Mouse (Mus musculus) intestine, embryonic 15.5 days (tissue): Measurements from ENCODE around the gene Tmem267. TPM values are rescaled to one million over a fixed set of nuclear protein-coding genes. Genes with fewer than 3 reads are reported as not detected.
A peak's percentile ranks its signal among the peaks of the same experiment; 100 is the strongest.
"Not testable (repeated sequence)": the region's sequence is repeated elsewhere in the genome, so short reads cannot be mapped to it uniquely, and the experiment has no call there.

Experiments used
- ATAC-seq: fragments of 200-750 bp; cut with Nextera tagmentation; 2 replicates; pipeline ENCODE4 v1.8.0; 2017; ENCODE audit warnings: moderate TSS enrichment, moderate library complexity
- H3K27ac ChIP-seq: fragments of 300-500 bp; sonication (generic); 2 replicates; pipeline ENCODE4 v1.5.1; 2015; ENCODE audit warnings: mild to moderate bottlenecking, inconsistent platforms
- H3K27me3 ChIP-seq: fragments of 300-500 bp; sonication (generic); replicated peaks from 2 replicates; pipeline ENCODE4 v1.6.1; 2015; ENCODE audit warnings: inconsistent platforms
- H3K36me3 ChIP-seq: fragments of 300-500 bp; sonication (generic); 2 replicates; pipeline ENCODE4 v1.6.1; 2015; ENCODE audit warnings: inconsistent platforms
- H3K4me1 ChIP-seq: fragments of 300-500 bp; sonication (generic); replicated peaks from 2 replicates; pipeline ENCODE4 v1.6.1; 2015; ENCODE audit warnings: inconsistent platforms
- H3K4me2 ChIP-seq: fragments of 300-500 bp; sonication (generic); replicated peaks from 2 replicates; pipeline ENCODE4 v1.6.1; 2015; ENCODE audit warnings: mild to moderate bottlenecking, inconsistent platforms
- H3K4me3 ChIP-seq: fragments of 300-500 bp; sonication (generic); replicated peaks from 2 replicates; pipeline ENCODE4 v1.5.1; 2015; ENCODE audit warnings: inconsistent platforms
- H3K9ac ChIP-seq: fragments of 300-500 bp; sonication (generic); 2 replicates; pipeline ENCODE4 v1.6.1; 2015; ENCODE audit warnings: inconsistent platforms
- H3K9me3 ChIP-seq: fragments of 300-500 bp; sonication (generic); 2 replicates; pipeline ENCODE4 v1.6.1; 2016; ENCODE audit warnings: inconsistent platforms
- WGBS: fragments of 180-500 bp; shearing (Covaris S2); methylation state at CpG from one replicate; pipeline ENCODE4 v1.1.7; 2015; 5-methylcytosine and 5-hydroxymethylcytosine counted together
- polyA plus RNA-seq: library from polyadenylated mRNA; unstranded; fragments of >200 nt; fragmentation: Nextera tagmentation; extraction: Ambion mirVana; gene quantifications from 2 replicates; pipeline ENCODE4 v1.2.1, GENCODE M21; 2015

Gene Tmem267
- polyA plus RNA-seq, 1 experiment from 2014 or later = 1.7 TPM

DNA sequence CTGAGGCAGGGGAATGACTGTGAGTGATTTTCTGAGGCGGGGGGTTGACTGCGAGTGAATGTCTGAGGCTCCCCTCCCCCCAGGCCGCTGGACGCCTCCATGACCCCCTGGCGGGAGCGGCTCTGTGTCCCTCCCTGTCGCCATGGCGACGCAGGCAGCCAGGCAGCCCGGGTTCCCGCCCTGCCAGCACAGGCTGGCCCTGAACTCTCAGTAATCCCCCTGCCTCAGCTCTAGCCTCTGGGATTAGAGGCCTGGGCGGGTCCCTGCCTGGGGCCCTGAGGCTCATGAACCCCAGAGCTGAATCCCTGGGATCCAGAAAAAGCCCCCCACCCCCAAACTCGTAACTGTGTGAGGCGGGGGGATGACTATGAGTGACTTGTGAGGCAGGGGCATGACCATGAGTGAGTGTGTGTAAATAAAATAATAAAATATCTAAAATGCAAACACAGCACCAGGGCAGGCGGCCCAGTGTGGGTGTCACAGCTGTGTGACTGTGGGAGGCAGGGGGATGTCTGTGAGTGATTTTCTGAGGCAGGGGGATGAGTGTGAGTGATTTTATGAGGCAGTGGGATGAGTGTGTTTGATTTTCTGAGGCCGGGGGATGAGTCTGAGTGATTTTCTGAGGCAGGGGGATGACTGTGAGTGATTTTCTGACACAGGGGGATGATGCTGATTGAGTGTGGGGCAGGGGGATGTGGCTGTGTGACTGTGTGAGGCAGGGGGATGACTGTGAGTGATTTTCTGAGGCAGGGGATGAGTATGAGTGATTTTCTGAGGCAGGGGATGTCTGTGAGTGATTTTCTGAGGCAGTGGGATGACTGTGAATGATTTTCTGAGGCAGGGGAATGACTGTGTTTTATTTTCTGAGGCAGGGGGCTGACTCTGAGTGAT, 108.7 kb downstream of the Tmem267 start:
- H3K9me3 ChIP-seq = peaks cover 17% of the 10 kb centered on the region
- H3K9ac ChIP-seq, H3K4me2 ChIP-seq, H3K4me3 ChIP-seq, H3K27me3 ChIP-seq, H3K4me1 ChIP-seq, H3K36me3 ChIP-seq, H3K27ac ChIP-seq: not testable (repeated sequence)
- peak; percentile 93 for ATAC-seq
- 70% methylated on average over 16 of the region's 16 CpGs for WGBS

- not testable (repeated sequence) for H3K4me3 ChIP-seq, H3K4me1 ChIP-seq, H3K9ac ChIP-seq, H3K36me3 ChIP-seq, H3K27ac ChIP-seq, H3K4me2 ChIP-seq, ATAC-seq, H3K27me3 ChIP-seq
- peaks cover 17% of the 10 kb centered on the region for H3K9me3 ChIP-seq
These were observed 110.6 kb downstream of the Tmem267 start for GRCm38 (mm10) chr13:119598466-119598865.

DNA sequence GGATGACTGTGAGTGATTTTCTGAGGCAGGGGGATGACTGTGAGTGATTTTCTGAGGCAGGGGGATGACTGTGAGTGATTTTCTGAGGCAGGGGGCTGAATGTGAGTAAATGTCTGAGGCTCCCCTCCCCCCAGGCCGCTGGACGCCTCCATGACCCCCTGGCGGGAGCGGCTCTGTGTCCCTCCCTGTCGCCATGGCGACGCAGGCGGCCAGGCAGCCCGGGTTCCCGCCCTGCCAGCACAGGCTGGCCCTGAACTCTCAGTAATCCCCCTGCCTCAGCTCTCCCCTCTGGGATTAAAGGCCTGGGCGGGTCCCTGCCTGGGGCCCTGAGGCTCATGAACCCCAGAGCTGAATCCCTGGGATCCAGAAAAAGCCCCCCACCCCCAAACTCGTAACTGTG, 111.2 kb downstream of the Tmem267 start:
- not testable (repeated sequence) for H3K4me3 ChIP-seq, H3K36me3 ChIP-seq, H3K4me2 ChIP-seq, H3K4me1 ChIP-seq, H3K27me3 ChIP-seq, H3K9ac ChIP-seq, ATAC-seq, H3K27ac ChIP-seq
- peaks cover 21% of the 10 kb centered on the region for H3K9me3 ChIP-seq
- 80% methylated on average over 12 of the region's 12 CpGs for WGBS

DNA sequence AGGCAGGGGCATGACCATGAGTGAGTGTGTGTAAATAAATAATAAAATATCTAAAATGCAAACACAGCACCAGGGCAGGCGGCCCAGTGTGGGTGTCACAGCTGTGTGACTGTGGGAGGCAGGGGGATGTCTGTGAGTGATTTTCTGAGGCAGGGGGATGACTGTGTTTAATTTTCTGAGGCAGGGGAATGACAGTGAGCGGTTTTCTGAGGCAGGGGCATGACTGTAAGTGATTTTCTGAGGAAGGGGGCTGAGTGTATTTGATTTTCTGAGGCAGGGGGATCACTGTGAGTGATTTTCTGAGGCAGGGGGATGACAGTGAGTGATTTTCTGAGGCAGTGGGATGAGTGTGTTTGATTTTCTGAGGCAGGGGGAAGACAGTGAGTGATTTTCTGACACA, 111.7 kb downstream of the Tmem267 start:
- not testable (repeated sequence) for H3K9ac ChIP-seq, H3K36me3 ChIP-seq, H3K27ac ChIP-seq, H3K4me2 ChIP-seq, H3K4me1 ChIP-seq, ATAC-seq, H3K27me3 ChIP-seq, H3K4me3 ChIP-seq
- 67% methylated on average over 2 of the region's 2 CpGs for WGBS
- peaks cover 23% of the 10 kb centered on the region for H3K9me3 ChIP-seq

DNA sequence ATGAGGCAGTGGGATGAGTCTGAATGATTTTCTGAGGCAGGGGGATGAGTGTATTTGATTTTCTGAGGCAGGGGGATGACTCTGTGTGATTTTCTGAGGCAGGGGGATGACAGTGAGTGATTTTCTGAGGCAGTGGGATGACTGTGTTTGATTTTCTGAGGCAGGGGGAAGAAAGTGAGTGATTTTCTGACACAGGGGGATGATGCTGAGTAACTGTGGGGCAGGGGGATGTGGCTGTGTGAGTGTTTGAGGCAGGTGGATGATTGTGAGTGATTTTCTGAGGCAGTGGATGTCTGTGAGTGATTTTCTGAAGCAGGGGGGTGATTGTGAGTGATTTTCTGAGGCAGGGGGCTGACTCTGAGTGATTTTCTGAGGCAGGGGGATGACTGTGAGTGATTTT, 112.3 kb downstream of the Tmem267 start:
- not testable (repeated sequence) for H3K4me3 ChIP-seq, H3K4me2 ChIP-seq, ATAC-seq, H3K9ac ChIP-seq, H3K36me3 ChIP-seq, H3K4me1 ChIP-seq, H3K27ac ChIP-seq, H3K27me3 ChIP-seq
- H3K9me3 ChIP-seq = peaks cover 23% of the 10 kb centered on the region

DNA sequence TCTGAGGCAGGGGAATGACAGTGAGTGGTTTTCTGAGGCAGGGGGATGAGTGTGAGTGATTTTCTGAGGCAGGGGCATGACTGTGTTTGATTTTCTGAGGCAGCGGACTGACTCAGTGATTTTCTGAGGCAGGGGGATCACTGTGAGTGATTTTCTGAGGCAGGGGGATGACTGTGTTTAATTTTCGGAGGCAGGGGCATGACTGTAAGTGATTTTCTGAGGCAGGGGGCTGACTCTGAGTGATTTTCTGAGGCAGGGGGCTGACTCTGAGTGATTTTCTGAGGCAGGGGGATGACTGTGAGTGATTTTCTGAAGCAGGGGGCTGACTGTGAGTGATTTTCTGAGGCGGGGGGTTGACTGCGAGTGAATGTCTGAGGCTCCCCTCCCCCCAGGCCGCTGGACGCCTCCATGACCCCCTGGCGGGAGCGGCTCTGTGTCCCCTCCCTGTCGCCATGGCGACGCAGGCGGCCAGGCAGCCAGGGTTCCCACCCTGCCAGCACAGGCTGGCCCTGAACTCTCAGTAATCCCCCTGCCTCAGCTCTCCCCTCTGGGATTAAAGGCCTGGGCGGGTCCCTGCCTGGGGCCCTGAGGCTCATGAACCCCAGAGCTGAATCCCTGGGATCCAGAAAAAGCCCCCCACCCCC, 115.0 kb downstream of the Tmem267 start:
- 54% methylated on average over 13 of the region's 13 CpGs for WGBS

GRCm38 (mm10) chr13:119603890-119604289, 116.1 kb downstream of the Tmem267 start:
- H3K4me1 ChIP-seq, H3K9ac ChIP-seq, H3K36me3 ChIP-seq, H3K9me3 ChIP-seq, H3K4me3 ChIP-seq, H3K27ac ChIP-seq, H3K4me2 ChIP-seq, H3K27me3 ChIP-seq: not testable (repeated sequence)
- 94% methylated on average over 8 of the region's 8 CpGs for WGBS
- peak; percentile 24; the same call in 1 of the 2 replicates for ATAC-seq

More for the DNA sequence above, 115.0 kb downstream of the Tmem267 start:
- H3K9me3 ChIP-seq = peaks cover 13% of the 10 kb centered on the region
- not testable (repeated sequence) for H3K27me3 ChIP-seq, H3K9ac ChIP-seq, ATAC-seq, H3K4me1 ChIP-seq, H3K27ac ChIP-seq, H3K4me2 ChIP-seq, H3K4me3 ChIP-seq, H3K36me3 ChIP-seq

- WGBS = 90% methylated on average over 8 of the region's 9 CpGs
- not testable (repeated sequence) for H3K9ac ChIP-seq, H3K4me3 ChIP-seq, H3K4me2 ChIP-seq, H3K27me3 ChIP-seq, ATAC-seq, H3K4me1 ChIP-seq, H3K9me3 ChIP-seq, H3K36me3 ChIP-seq, H3K27ac ChIP-seq
These were observed 116.5 kb downstream of the Tmem267 start for GRCm38 (mm10) chr13:119604322-119604721.

GRCm38 (mm10) chr13:119618841-119619240, 131.0 kb downstream of the Tmem267 start:
- Histone ChIP-seq H3K9me3 (no peaks in the 10 kb centered on the region), H3K27ac (no peak overlapping the region), H3K4me2 (no peak overlapping the region), H3K9ac (no peak overlapping the region), H3K36me3 (no peaks in the 10 kb centered on the region), H3K4me1 (no peaks in the 10 kb centered on the region), H3K4me3 (no peak overlapping the region), H3K27me3 (no peaks in the 10 kb centered on the region)
- ATAC-seq = no peak
- WGBS = over 99% methylated on average over 3 of the region's 3 CpGs

GRCm38 (mm10) chr13:119619735-119620134, 131.9 kb downstream of the Tmem267 start:
- Histone ChIP-seq H3K4me2 (no peak overlapping the region), H3K36me3 (no peaks in the 10 kb centered on the region), H3K4me3 (no peak overlapping the region), H3K4me1 (no peaks in the 10 kb centered on the region), H3K9ac (no peak overlapping the region), H3K27me3 (no peaks in the 10 kb centered on the region), H3K27ac (no peak overlapping the region), H3K9me3 (no peaks in the 10 kb centered on the region)
- peak; percentile 34 for ATAC-seq
- 62% methylated on average over 3 of the region's 3 CpGs for WGBS

GRCm38 (mm10) chr13:119623634-119624033, 135.8 kb downstream of the Tmem267 start, which contains the start of gene Ccl28:
Gene Ccl28, plus strand, starts transcription at chr13:119623819.
- no peaks in the 10 kb centered on the region for H3K9me3 ChIP-seq
- no peak within 1 kb of the TSS for H3K27ac ChIP-seq
- H3K4me3 ChIP-seq = no peak within 1 kb of the TSS
- H3K9ac ChIP-seq = no peak within 1 kb of the TSS
- H3K27me3 ChIP-seq = no peaks in the 10 kb centered on the region
- WGBS = 83% methylated on average over 6 of the region's 6 CpGs
- H3K4me1 ChIP-seq = no peaks in the 10 kb centered on the region
- H3K36me3 ChIP-seq = no peaks in the 10 kb centered on the region
- no peak for ATAC-seq
- no peak within 1 kb of the TSS for H3K4me2 ChIP-seq

- not testable (repeated sequence) for H3K27ac ChIP-seq, H3K9ac ChIP-seq, H3K36me3 ChIP-seq, H3K27me3 ChIP-seq, H3K4me3 ChIP-seq, H3K4me1 ChIP-seq, H3K4me2 ChIP-seq, ATAC-seq, H3K9me3 ChIP-seq
- 86% methylated on average over 5 of the region's 5 CpGs for WGBS
These were observed 138.1 kb downstream of the Tmem267 start for GRCm38 (mm10) chr13:119625952-119626351.
